Mouse (Mus musculus) CD4-positive helper T cell, adult 2 months (primary cell): ENCODE measurements around the gene Cd300ld.
"Not testable (repeated sequence)": the region's sequence is repeated elsewhere in the genome, so short reads cannot be mapped to it uniquely, and the experiment has no call there.

Source experiments
- DNase-seq: peaks from one replicate; pipeline ENCODE4 v3.0.0-alpha.2; 2012; ENCODE audit warnings: low read depth, missing footprints, low spot score

The Cd300ld gene

DNA sequence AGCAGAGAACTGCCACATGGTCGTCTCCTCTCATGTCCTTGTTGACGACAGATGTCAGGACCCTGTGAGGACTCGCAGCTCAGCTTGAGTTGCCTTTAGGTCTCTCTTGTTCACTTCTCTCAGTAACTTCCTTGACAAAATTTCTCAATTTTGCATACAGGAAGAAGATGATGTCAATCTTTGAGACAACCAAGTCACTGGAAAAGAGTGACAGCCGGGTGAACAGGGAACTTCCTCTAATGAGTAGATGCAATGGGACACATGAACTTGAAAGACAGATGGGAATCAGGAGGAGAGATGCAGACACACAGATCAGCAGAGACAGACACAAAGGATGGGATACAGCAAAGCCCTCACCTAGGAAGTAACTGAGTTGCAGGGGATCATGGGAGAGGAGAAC, at the start of gene Cd300ld:
Gene Cd300ld, minus strand, starts transcription at position 130 of the 400 bp plus-strand sequence.
- DNase-seq: no peak

DNA sequence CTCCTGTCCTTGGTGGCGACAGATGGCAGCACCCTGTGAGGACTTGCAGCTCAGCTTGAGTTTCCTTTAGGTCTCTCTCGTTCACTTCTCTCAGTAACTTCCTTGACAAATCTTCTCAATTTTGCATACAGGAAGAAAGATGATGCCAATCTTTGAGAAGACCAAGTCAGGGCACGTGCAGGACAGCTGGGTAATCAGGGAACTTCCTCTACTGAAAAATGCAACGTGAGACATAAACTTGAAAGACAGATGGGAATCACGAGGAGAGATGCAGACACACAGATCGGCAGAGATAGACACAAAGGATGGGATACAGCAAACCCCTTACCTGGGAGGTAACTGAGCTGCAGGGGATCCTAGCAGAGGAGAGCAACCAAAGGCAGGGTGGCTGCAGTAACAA, 47.9 kb upstream of the Cd300ld start, which contains the start of gene Cd300ld5:
Gene Cd300ld5, minus strand, starts transcription at position 101 of the 400 bp plus-strand sequence.
- not testable (repeated sequence) for DNase-seq

DNA sequence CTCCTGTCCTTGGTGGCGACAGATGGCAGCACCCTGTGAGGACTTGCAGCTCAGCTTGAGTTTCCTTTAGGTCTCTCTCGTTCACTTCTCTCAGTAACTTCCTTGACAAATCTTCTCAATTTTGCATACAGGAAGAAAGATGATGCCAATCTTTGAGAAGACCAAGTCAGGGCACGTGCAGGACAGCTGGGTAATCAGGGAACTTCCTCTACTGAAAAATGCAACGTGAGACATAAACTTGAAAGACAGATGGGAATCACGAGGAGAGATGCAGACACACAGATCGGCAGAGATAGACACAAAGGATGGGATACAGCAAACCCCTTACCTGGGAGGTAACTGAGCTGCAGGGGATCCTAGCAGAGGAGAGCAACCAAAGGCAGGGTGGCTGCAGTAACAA, 37.2 kb upstream of the Cd300ld start, which contains the start of gene Cd300ld4:
Gene Cd300ld4, minus strand, starts transcription at position 101 of the 400 bp plus-strand sequence.
- DNase-seq: not testable (repeated sequence)

DNA sequence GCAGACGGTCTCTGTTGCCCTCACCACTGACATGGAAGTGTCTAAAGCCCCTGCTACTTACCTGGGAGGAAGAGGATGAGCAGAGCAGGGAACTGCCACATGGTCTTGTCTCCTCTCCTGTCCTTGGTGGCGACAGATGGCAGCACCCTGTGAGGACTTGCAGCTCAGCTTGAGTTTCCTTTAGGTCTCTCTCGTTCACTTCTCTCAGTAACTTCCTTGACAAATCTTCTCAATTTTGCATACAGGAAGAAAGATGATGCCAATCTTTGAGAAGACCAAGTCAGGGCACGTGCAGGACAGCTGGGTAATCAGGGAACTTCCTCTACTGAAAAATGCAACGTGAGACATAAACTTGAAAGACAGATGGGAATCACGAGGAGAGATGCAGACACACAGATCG, 26.4 kb upstream of the Cd300ld start, which contains the start of gene Cd300ld2:
Gene Cd300ld2, minus strand, starts transcription at position 101 of the 400 bp plus-strand sequence.
- DNase-seq: not testable (repeated sequence)

DNA sequence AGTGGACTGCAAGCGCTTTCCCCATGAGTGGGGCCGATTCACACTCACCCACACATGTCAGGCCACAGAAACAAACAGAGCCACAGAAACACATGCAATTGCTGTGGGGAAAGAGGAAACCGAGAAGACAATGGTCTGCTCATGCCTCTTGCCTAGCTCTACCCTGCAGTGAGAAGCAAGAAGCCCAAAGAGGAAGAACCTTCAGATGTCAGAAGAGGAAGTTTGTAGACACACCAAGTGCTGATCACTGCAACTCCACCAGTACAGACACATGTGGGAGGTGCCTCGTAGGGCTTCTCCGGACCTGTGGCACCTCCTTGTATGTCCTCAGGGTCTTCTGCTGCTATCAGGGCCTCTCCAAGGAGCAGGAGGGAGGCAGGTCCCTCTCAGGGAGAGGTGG, 14.3 kb upstream of the Cd300ld start:
- DNase-seq: no peak

DNA sequence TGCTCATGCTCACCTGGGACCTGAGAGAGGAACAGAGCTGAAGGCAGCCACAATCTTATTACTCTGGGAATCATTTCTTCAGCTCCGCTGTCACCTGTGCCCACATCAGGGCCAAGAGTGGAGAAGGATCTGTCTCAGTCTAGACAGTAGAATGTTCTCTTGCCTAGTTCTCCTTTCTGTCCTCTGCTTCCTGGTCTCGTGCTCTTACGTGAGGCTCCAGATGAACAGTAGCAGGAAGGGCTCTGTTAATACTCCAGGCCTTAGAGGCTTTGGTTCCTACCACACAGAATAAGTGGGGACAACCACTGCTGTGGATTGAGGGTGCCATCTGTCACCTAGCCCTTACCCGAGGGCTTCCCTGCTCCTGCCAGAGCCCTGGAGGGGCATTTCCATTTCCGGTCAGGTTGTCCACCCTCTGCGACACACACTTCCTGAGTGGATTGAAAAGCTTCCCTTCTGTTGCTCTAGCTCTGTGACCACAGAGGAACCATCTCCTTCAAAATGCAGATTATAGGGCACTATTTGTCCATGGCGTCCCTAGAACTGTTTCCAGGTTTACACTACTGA, 11.8 kb upstream of the Cd300ld start, which contains the start of gene Cd300c2:
Gene Cd300c2, minus strand, starts transcription at position 407 of the 567 bp plus-strand sequence.
- no peak for DNase-seq

DNA sequence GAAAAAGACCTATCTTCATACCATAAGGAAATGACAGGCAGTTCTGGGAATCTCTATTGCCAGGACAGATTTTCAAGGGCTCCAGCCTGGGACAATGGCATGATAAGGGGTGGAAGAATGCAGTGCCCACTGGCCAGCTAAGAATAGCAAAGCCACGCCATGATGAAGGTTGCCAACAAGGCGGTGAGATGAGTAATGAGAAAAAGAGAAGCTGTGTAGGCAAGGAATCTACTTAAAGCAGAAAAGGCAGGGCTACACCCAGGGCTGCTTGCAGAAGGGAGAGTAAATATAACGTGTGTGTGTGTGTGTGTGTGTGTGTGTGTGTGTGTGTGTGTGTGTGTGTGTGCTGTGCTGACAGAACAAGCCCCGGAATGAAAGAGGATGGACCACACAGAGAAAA, 7.9 kb downstream of the Cd300ld start:
- no peak for DNase-seq

DNA sequence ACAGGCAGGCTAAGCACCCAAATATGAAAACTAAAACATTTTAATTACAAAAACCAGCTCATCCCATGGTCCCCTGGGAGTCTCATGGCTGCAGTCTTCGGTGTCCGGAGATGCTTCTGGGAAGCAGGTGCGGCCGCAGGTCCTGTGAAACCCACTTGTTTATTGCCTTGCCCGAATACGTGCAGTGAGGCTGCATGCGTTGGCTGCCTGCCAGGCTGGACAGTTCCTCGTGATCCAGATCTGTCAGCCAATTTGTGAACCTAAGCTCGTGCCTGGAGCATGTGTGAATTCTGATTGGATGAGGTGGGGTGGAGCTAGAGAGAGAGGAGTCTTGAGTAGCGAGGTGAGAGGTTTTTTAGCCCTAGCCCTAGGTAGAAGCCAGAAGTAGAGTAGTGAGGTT, 17.0 kb downstream of the Cd300ld start:
- DNase-seq: no peak

DNA sequence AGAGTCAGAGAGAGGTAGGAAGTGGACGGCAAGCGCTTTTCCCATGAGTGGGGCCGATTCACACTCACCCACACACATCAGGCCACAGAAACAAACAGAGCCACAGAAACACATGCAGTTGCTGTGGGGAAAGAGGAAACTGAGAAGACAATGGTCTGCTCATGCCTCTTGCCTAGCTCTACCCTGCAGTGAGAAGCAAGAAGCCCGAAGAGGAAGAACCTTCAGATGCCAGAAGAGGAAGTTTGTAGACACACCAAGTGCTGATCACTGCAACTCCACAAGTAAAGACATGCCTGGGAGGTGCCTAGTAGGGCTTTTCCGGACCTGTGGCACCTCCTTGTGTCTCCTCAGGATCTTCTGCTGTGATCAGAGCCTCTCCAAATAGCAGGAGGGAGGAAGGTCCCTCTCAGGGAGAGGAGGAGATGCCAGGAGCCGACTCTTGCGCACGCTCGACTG, 20.9 kb downstream of the Cd300ld start, which contains the start of gene Cd300c:
Gene Cd300c, minus strand, starts transcription at position 406 of the 456 bp plus-strand sequence.
- no peak for DNase-seq

DNA sequence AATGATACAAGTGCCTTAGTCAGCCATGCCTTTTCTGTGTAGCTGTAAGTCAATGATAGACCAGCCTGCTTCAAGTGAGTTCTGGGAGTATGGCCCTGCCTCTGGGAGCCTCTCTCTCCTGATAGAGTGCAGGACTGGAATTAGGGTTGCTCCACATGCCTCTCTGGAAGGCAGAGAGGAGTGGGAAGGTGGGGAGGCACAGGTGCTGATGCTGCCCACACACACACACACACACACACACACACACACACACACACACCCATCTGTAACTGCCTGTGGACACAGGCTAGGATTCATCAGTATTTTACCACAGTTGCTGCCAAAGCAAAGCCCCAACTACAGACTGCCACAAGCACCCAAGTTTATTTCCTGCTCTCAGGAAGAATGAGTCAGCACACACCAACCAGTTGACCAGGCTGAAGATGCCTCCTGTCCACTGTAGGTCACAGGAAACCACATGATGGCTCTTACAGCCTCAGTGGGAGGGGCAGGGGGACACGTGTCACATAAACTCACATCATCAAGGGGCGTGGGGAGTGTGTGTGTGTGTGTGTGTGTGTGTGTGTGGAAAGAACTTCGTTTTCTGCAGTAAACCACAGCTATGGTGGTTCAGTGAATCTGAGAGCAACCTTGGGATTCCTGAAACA, 24.4 kb downstream of the Cd300ld start:
- no peak for DNase-seq

DNA sequence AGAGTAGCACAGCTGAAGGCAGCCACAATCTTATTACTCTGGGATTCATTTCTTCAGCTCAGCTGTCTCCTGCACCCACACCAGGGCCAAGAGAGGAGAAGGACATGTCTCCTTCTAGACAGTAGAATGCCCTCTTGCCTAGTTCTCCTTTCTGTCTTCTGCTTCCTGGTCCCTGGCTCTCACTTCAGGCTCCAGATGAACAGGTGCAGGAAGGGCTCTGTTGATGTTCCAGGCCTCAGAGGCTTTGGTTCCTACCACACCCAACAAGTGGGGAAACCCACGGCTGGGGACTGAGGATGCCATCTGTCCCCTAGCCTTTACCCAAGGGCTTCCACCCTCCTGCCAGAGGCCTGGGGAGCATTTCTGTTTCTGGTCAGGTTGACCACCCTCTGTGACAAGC, 29.4 kb downstream of the Cd300ld start:
- DNase-seq: no peak

DNA sequence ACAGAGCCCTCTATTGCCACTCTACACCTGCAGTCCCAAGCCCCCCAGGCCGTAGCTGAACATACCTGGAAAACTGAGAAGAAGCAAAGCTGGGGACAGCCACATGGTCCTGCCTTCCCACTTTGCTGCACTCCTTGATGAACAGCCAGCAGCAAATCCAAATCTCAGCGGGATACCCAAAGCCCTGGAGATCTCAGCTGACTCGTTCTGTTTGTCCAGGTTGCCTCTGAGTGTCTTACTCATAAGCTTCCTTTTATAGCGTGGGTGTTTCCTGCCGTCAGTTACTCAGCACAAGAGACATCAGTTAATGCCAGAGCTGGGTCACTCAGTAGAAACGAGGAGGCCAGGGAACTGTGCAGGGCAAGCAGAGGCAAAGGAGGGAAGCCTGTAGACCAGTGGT, 55.6 kb downstream of the Cd300ld start, which contains the start of gene Cd300lb:
Gene Cd300lb, minus strand, starts transcription at position 243 of the 400 bp plus-strand sequence.
- peak; percentile 13 for DNase-seq

DNA sequence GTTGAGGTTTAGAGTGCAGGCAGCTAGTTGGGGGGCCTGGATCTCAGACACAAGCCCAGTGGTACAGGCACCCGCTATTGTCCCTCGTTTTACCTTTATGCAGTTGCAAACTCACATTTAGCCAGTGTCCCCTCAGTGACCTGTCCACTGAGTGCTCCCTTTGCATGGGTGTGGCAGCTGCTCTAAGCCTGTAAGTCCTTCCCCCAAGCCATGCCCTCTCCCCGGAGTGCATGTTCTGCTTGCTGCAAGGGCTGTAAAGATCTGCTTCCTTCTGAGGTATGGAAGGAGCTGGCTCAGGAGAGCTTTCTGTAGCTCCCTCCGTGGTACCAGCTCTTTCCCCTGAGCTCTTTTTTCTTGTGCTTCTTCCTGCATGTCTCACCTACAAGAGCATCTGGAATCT, 56.1 kb downstream of the Cd300ld start:
- DNase-seq: no peak
